8 mouse cellular contexts compared by ENCODE assay signal in the genomic region with DNA sequence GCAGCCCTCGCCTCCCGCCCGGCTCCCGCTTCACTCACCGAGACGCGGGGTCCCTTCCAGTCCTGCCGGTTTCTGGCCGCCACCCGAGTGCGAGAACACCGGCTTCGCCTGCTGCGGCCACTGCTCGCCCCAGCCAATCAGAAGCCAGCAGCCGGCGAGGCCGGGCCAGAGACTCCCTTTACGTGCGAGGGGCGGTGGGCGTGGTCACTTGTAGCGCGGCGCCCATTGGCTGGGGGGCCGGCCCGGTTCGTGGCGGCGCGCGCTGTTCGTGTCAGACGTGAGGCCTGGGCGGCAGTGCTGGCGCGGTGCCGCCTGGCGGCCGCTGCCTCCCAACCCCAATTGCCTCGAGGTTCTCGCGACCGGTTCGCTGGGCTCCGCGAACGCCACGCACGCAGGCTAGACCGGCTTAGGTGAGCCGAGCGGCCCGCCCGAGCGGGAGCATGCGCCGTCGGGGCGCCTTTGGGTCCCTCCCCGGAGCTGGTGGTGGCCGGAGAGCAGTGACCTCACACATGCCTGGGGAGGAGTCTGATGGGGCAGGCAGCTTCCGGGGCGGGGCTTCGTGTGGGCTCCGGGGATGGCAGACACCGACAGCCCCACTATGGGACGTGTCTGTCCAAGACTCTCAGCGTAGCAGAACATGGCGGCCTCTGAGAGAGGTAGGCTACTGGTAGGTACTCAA. TPM values are rescaled to one million over a fixed set of nuclear protein-coding genes. Genes with fewer than 3 reads are reported as not detected.
A peak's percentile ranks its signal among the peaks of the same experiment; 100 is the strongest.
DNase-seq lines count a peak whose midpoint lies in the region; ATAC-seq and TF ChIP-seq lines count a peak whose summit lies in the region.

No protein-coding gene starts in this region.

- DNase-seq in G1E (ENCODE audit: low spot score): peak; percentile 98
- peak; percentile 98 for DNase-seq in cerebellum, adult 18-20 months
- DNase-seq in heart, postnatal 36 days: peak; percentile 98 to 100
- DNase-seq in layer of hippocampus, adult 8-10 months (ENCODE audit: low spot score in 2 of 2): peak; percentile 96 to 97
- peak; percentile 95 for DNase-seq in ovary, adult 18-20 months (ENCODE audit: low spot score)
- peak; percentile 97 for DNase-seq in thymus, postnatal 0 days (ENCODE audit: low spot score)

- H3K4me1 ChIP-seq in G1E (ENCODE audit: insufficient read depth, low read depth, low read length): peaks cover 52% of the 10 kb centered on the region
- H3K4me1 ChIP-seq in forebrain, embryonic 16.5 days (replicated peaks; ENCODE audit: control insufficient read depth, insufficient read depth, low read length): peaks cover 10% of the 10 kb centered on the region
- H3K4me1 ChIP-seq in lung, embryonic 15.5 days: 0 out of 2 replicates have a peak, but pooled peaks cover 4% of the 10 kb centered on the region

- peak overlapping the region; percentile 83 for H3K9ac ChIP-seq in forebrain, embryonic 16.5 days (replicated peaks; ENCODE audit: low read depth, low read length)
- peak overlapping the region; percentile 86 for H3K9ac ChIP-seq in lung, embryonic 15.5 days

- H3K4me2 ChIP-seq in forebrain, embryonic 16.5 days (ENCODE audit: low read length): peak overlapping the region; percentile 78
- H3K4me2 ChIP-seq in lung, embryonic 15.5 days: peak overlapping the region; percentile 84

- peak overlapping the region; percentile 97 for H3K4me3 ChIP-seq in G1E (ENCODE audit: low read depth, low read length)
- peak overlapping the region; percentile 93 for H3K4me3 ChIP-seq in forebrain, embryonic 16.5 days (replicated peaks; ENCODE audit: low read length)
- H3K4me3 ChIP-seq in lung, embryonic 15.5 days: peak overlapping the region; percentile 93

- intact Hi-C loops in heart, postnatal 36 days (cut with DNase I): loop anchor here (10.0 kb wide), 1 partner anchor 947 kb away; a partner anchor contains a TSS

- peak; percentile 95 for ATAC-seq in G1E (ENCODE audit: extremely low read depth, insufficient number of reproducible peaks, low FRiP score, poor library complexity, severe bottlenecking)
- ATAC-seq in forebrain, embryonic 16.5 days: peak; percentile 99
- peak; percentile 99 for ATAC-seq in lung, embryonic 15.5 days (ENCODE audit: borderline replicate concordance, extremely low read depth, low FRiP score, low TSS enrichment)

- no peaks in the 10 kb centered on the region for H3K9me3 ChIP-seq in G1E (replicated peaks)
- no peaks in the 10 kb centered on the region for H3K9me3 ChIP-seq in forebrain, embryonic 16.5 days (ENCODE audit: control insufficient read depth, low read length)
- no peaks in the 10 kb centered on the region for H3K9me3 ChIP-seq in lung, embryonic 15.5 days

- H3K36me3 ChIP-seq in G1E (replicated peaks): peaks cover 46% of the 10 kb centered on the region
- H3K36me3 ChIP-seq in forebrain, embryonic 16.5 days (ENCODE audit: control insufficient read depth, insufficient read depth): no peaks in the 10 kb centered on the region
- no peaks in the 10 kb centered on the region for H3K36me3 ChIP-seq in lung, embryonic 15.5 days

- H3K27ac ChIP-seq in forebrain, embryonic 16.5 days (ENCODE audit: low read length): peak overlapping the region; percentile 93
- peak overlapping the region; percentile 98 for H3K27ac ChIP-seq in lung, embryonic 15.5 days

- no peaks in the 10 kb centered on the region for H3K27me3 ChIP-seq in G1E (ENCODE audit: insufficient read depth, low read length)
- H3K27me3 ChIP-seq in forebrain, embryonic 16.5 days (replicated peaks; ENCODE audit: control insufficient read depth, insufficient read depth, low read length): no peaks in the 10 kb centered on the region
- H3K27me3 ChIP-seq in lung, embryonic 15.5 days: no peaks in the 10 kb centered on the region

- under 1% methylated on average over 69 of the region's 70 CpGs for whole genome bisulfite sequencing in forebrain, embryonic 16.5 days
- WGBS in lung, embryonic 15.5 days: under 1% methylated on average over 70 of the region's 70 CpGs

- no peak for TF ChIP-seq CTCF in G1E (IDR thresholded peaks at IDR 0.05; ENCODE audit: low read depth, low read length)

RNA-seq across cellular contexts. Expression of a gene that starts 0.5 kb away (rescaled TPM):
- total RNA-seq in G1E (2014; fragmentation: Nextera tagmentation): 45.8 and 54.5 TPM in 2 replicates
- total RNA-seq in G1E (2017): 114 and 136 TPM in 2 replicates
- polyA plus RNA-seq in G1E (2012): 71.6 and 73.3 TPM in 2 replicates
- 109 and 116 TPM in 2 replicates for polyA plus RNA-seq in forebrain, embryonic 16.5 days (2015; fragmentation: Nextera tagmentation; extraction: Ambion mirVana)
- 100 to 1,000 TPM; 209 to 218 TPM for total RNA-seq in heart, postnatal 36 days (2021)
- total RNA-seq in layer of hippocampus, adult 8-10 months (2022): 10 to 100 TPM; 73.8 to 88.7 (median 86.3) TPM
- 155 and 175 TPM in 2 replicates for polyA plus RNA-seq in lung, embryonic 15.5 days (2015; fragmentation: Nextera tagmentation; extraction: Ambion mirVana)
- 142 and 156 TPM in 2 replicates for polyA plus RNA-seq in thymus, postnatal 0 days (2015; fragmentation: Nextera tagmentation; extraction: Ambion mirVana)

RNA-seq across cellular contexts. Expression of a gene that starts 18.4 kb away (rescaled TPM):
- total RNA-seq in G1E (2014; fragmentation: Nextera tagmentation) (not detected in 2 replicates), G1E (2017) (0.33 TPM in 1 of 2 replicates, not detected in the other)
- polyA plus RNA-seq in G1E (2012): 0.09 TPM in 1 of 2 replicates, not detected in the other
- 2.8 and 4.2 TPM in 2 replicates for polyA plus RNA-seq in forebrain, embryonic 16.5 days (2015; fragmentation: Nextera tagmentation; extraction: Ambion mirVana)
- not detected for total RNA-seq in heart, postnatal 36 days (2021)
- 10 to 100 TPM in 1 of 4 experiments, 1 to 10 TPM in 3; 4.3 to 10.7 (median 9.4) TPM for total RNA-seq in layer of hippocampus, adult 8-10 months (2022)
- 1.2 TPM in 2 replicates for polyA plus RNA-seq in lung, embryonic 15.5 days (2015; fragmentation: Nextera tagmentation; extraction: Ambion mirVana)
- polyA plus RNA-seq in thymus, postnatal 0 days (2015; fragmentation: Nextera tagmentation; extraction: Ambion mirVana): 0.24 and 0.29 TPM in 2 replicates

RNA-seq across cellular contexts. Expression of a gene that starts 40.5 kb away (rescaled TPM):
- total RNA-seq in G1E (2014; fragmentation: Nextera tagmentation): not detected in 2 replicates
- 0.11 and 0.12 TPM in 2 replicates for total RNA-seq in G1E (2017)
- not detected in 2 replicates for polyA plus RNA-seq in G1E (2012)
- polyA plus RNA-seq in forebrain, embryonic 16.5 days (2015; fragmentation: Nextera tagmentation; extraction: Ambion mirVana): 2.6 and 3.0 TPM in 2 replicates
- 1 to 10 TPM; 1.6 to 1.9 TPM for total RNA-seq in heart, postnatal 36 days (2021)
- 1 to 10 TPM; 1.8 to 2.8 (median 2.2) TPM for total RNA-seq in layer of hippocampus, adult 8-10 months (2022)
- 1.1 and 1.3 TPM in 2 replicates for polyA plus RNA-seq in lung, embryonic 15.5 days (2015; fragmentation: Nextera tagmentation; extraction: Ambion mirVana)
- polyA plus RNA-seq in thymus, postnatal 0 days (2015; fragmentation: Nextera tagmentation; extraction: Ambion mirVana): 0.26 and 0.31 TPM in 2 replicates

RNA-seq across cellular contexts. Expression of a gene that starts 58.5 kb away (rescaled TPM):
- total RNA-seq in G1E (2014; fragmentation: Nextera tagmentation) (not detected in 2 replicates), G1E (2017) (0.12 TPM in 1 of 2 replicates, not detected in the other)
- polyA plus RNA-seq in G1E (2012): not detected in 2 replicates
- not detected in 2 replicates for polyA plus RNA-seq in forebrain, embryonic 16.5 days (2015; fragmentation: Nextera tagmentation; extraction: Ambion mirVana)
- total RNA-seq in heart, postnatal 36 days (2021): not detected
- total RNA-seq in layer of hippocampus, adult 8-10 months (2022): not detected
- not detected in 2 replicates for polyA plus RNA-seq in lung, embryonic 15.5 days (2015; fragmentation: Nextera tagmentation; extraction: Ambion mirVana)
- 0.31 and 0.40 TPM in 2 replicates for polyA plus RNA-seq in thymus, postnatal 0 days (2015; fragmentation: Nextera tagmentation; extraction: Ambion mirVana)

Comparison
In these comparisons a context has a peak if more than half of its experiments do, and no peak if none do; other contexts are left out.
1. Peak in every context shown above with its lines: DNase-seq, ATAC-seq, H3K4me3 ChIP-seq and H3K27ac ChIP-seq.